Mouse (Mus musculus): ENCODE results near the gene Phf21a. TPM values are rescaled to one million over a fixed set of nuclear protein-coding genes. Genes with fewer than 3 reads are reported as not detected.
A peak's percentile ranks its signal among the peaks of the same experiment; 100 is the strongest.

Phf21a gene
- polyA plus RNA-seq, 1 experiment = 28.4 TPM

- H3K36me3 ChIP-seq (ENCODE audit: control insufficient read depth, insufficient read depth, low read length) = no peaks in the 10 kb centered on the region
- H3K4me3 ChIP-seq (ENCODE audit: low read depth, low read length) = peak overlapping the region; percentile 54
- H3K27me3 ChIP-seq (ENCODE audit: control insufficient read depth, insufficient read depth, low read length) = peaks cover 14% of the 10 kb centered on the region; the same call in 1 of the 2 replicates
- H3K4me1 ChIP-seq (ENCODE audit: control insufficient read depth, insufficient read depth, insufficient read length, low read length) = peaks cover 14% of the 10 kb centered on the region
- 13% methylated on average over 14 of the region's 14 CpGs for WGBS
- TF ChIP-seq CTCF (IDR thresholded peaks at IDR 0.05; ENCODE audit: extremely low read depth, insufficient read length, insufficient replicate concordance, low read depth, low read length) (peak; percentile 56; the same call in 1 of the 2 replicates), POLR2A (IDR thresholded peaks at IDR 0.05; ENCODE audit: low read depth, low read length) (no peak)
- peak overlapping the region; percentile 29 for H3K27ac ChIP-seq (ENCODE audit: insufficient read depth, low read depth, low read length)
Measured at GRCm38 (mm10) chr2:92055831-92056236, 37.1 kb upstream of the Phf21a start.

- Histone ChIP-seq H3K36me3 (ENCODE audit: control insufficient read depth, insufficient read depth, low read length) (no peaks in the 10 kb centered on the region), H3K27ac (ENCODE audit: insufficient read depth, low read depth, low read length) (no peak overlapping the region), H3K27me3 (ENCODE audit: control insufficient read depth, insufficient read depth, low read length) (peaks cover 14% of the 10 kb centered on the region; the same call in 1 of the 2 replicates), H3K4me3 (ENCODE audit: low read depth, low read length) (no peak overlapping the region), H3K4me1 (ENCODE audit: control insufficient read depth, insufficient read depth, insufficient read length, low read length) (peaks cover 14% of the 10 kb centered on the region)
- 91% methylated on average over 13 of the region's 13 CpGs for WGBS
- TF ChIP-seq CTCF (IDR thresholded peaks at IDR 0.05; ENCODE audit: extremely low read depth, insufficient read length, insufficient replicate concordance, low read depth, low read length) (no peak), POLR2A (IDR thresholded peaks at IDR 0.05; ENCODE audit: low read depth, low read length) (no peak)
Measured at GRCm38 (mm10) chr2:92056760-92057159, 36.2 kb upstream of the Phf21a start.

- H3K36me3 ChIP-seq (ENCODE audit: control insufficient read depth, insufficient read depth, low read length) = no peaks in the 10 kb centered on the region
- no peak overlapping the region for H3K27ac ChIP-seq (ENCODE audit: insufficient read depth, low read depth, low read length)
- WGBS = under 1% methylated on average over 29 of the region's 29 CpGs
- H3K4me3 ChIP-seq (ENCODE audit: low read depth, low read length) = peak overlapping the region; percentile 63
- H3K27me3 ChIP-seq (ENCODE audit: control insufficient read depth, insufficient read depth, low read length) = peaks cover 14% of the 10 kb centered on the region; the same call in 1 of the 2 replicates
- TF ChIP-seq CTCF (IDR thresholded peaks at IDR 0.05; ENCODE audit: extremely low read depth, insufficient read length, insufficient replicate concordance, low read depth, low read length) (peak; percentile 94), POLR2A (IDR thresholded peaks at IDR 0.05; ENCODE audit: low read depth, low read length) (no peak)
- H3K4me1 ChIP-seq (ENCODE audit: control insufficient read depth, insufficient read depth, insufficient read length, low read length) = peaks cover 14% of the 10 kb centered on the region
Measured at GRCm38 (mm10) chr2:92058469-92058868, 34.4 kb upstream of the Phf21a start.

GRCm38 (mm10) chr2:92058936-92059335 is 34.0 kb upstream of the Phf21a start:
- peaks cover 14% of the 10 kb centered on the region; the same call in 1 of the 2 replicates for H3K27me3 ChIP-seq (ENCODE audit: control insufficient read depth, insufficient read depth, low read length)
- H3K4me1 ChIP-seq (ENCODE audit: control insufficient read depth, insufficient read depth, insufficient read length, low read length) = peaks cover 14% of the 10 kb centered on the region
- peak overlapping the region; percentile 63 for H3K4me3 ChIP-seq (ENCODE audit: low read depth, low read length)
- H3K36me3 ChIP-seq (ENCODE audit: control insufficient read depth, insufficient read depth, low read length) = no peaks in the 10 kb centered on the region
- no peak overlapping the region for H3K27ac ChIP-seq (ENCODE audit: insufficient read depth, low read depth, low read length)
- 4% methylated on average over 11 of the region's 11 CpGs for WGBS
- TF ChIP-seq CTCF (IDR thresholded peaks at IDR 0.05; ENCODE audit: extremely low read depth, insufficient read length, insufficient replicate concordance, low read depth, low read length) (no peak), POLR2A (IDR thresholded peaks at IDR 0.05; ENCODE audit: low read depth, low read length) (no peak)

- under 1% methylated on average over 63 of the region's 63 CpGs for WGBS
Measured at GRCm38 (mm10) chr2:92059481-92060220, 33.3 kb upstream of the Phf21a start.

GRCm38 (mm10) chr2:92060291-92060690 is 32.6 kb upstream of the Phf21a start:
- WGBS = 30% methylated on average over 6 of the region's 6 CpGs
- H3K27me3 ChIP-seq (ENCODE audit: control insufficient read depth, insufficient read depth, low read length) = peaks cover 11% of the 10 kb centered on the region; the same call in 1 of the 2 replicates
- H3K4me1 ChIP-seq (ENCODE audit: control insufficient read depth, insufficient read depth, insufficient read length, low read length) = peaks cover 14% of the 10 kb centered on the region
- no peak overlapping the region for H3K27ac ChIP-seq (ENCODE audit: insufficient read depth, low read depth, low read length)
- H3K36me3 ChIP-seq (ENCODE audit: control insufficient read depth, insufficient read depth, low read length) = no peaks in the 10 kb centered on the region
- TF ChIP-seq POLR2A (IDR thresholded peaks at IDR 0.05; ENCODE audit: low read depth, low read length) (no peak), CTCF (IDR thresholded peaks at IDR 0.05; ENCODE audit: extremely low read depth, insufficient read length, insufficient replicate concordance, low read depth, low read length) (no peak)
- peak overlapping the region; percentile 70 for H3K4me3 ChIP-seq (ENCODE audit: low read depth, low read length)

More at GRCm38 (mm10) chr2:92059481-92060220, 33.3 kb upstream of the Phf21a start:
- peak overlapping the region; percentile 70 for H3K4me3 ChIP-seq (ENCODE audit: low read depth, low read length)
- no peak overlapping the region for H3K27ac ChIP-seq (ENCODE audit: insufficient read depth, low read depth, low read length)
- peaks cover 14% of the 10 kb centered on the region; the same call in 1 of the 2 replicates for H3K27me3 ChIP-seq (ENCODE audit: control insufficient read depth, insufficient read depth, low read length)
- H3K4me1 ChIP-seq (ENCODE audit: control insufficient read depth, insufficient read depth, insufficient read length, low read length) = peaks cover 14% of the 10 kb centered on the region
- H3K36me3 ChIP-seq (ENCODE audit: control insufficient read depth, insufficient read depth, low read length) = no peaks in the 10 kb centered on the region
- TF ChIP-seq POLR2A (IDR thresholded peaks at IDR 0.05; ENCODE audit: low read depth, low read length) = 0 out of 2 replicates have a peak, but pooled peaks have one; percentile 11
- TF ChIP-seq CTCF (IDR thresholded peaks at IDR 0.05; ENCODE audit: extremely low read depth, insufficient read length, insufficient replicate concordance, low read depth, low read length) = no peak

GRCm38 (mm10) chr2:92061337-92061736 is 31.6 kb upstream of the Phf21a start:
- TF ChIP-seq POLR2A (IDR thresholded peaks at IDR 0.05; ENCODE audit: low read depth, low read length) (no peak), CTCF (IDR thresholded peaks at IDR 0.05; ENCODE audit: extremely low read depth, insufficient read length, insufficient replicate concordance, low read depth, low read length) (no peak)
- Histone ChIP-seq H3K27me3 (ENCODE audit: control insufficient read depth, insufficient read depth, low read length) (peaks cover 10% of the 10 kb centered on the region; the same call in 1 of the 2 replicates), H3K36me3 (ENCODE audit: control insufficient read depth, insufficient read depth, low read length) (no peaks in the 10 kb centered on the region), H3K4me3 (ENCODE audit: low read depth, low read length) (no peak overlapping the region), H3K4me1 (ENCODE audit: control insufficient read depth, insufficient read depth, insufficient read length, low read length) (peaks cover 10% of the 10 kb centered on the region), H3K27ac (ENCODE audit: insufficient read depth, low read depth, low read length) (no peak overlapping the region)
- 94% methylated on average over 5 of the region's 5 CpGs for WGBS

Data from small intestine, adult 2 months (tissue).